Mouse (Mus musculus): Measurements from ENCODE around the gene Dmrta1.

Gene Dmrta1

DNA sequence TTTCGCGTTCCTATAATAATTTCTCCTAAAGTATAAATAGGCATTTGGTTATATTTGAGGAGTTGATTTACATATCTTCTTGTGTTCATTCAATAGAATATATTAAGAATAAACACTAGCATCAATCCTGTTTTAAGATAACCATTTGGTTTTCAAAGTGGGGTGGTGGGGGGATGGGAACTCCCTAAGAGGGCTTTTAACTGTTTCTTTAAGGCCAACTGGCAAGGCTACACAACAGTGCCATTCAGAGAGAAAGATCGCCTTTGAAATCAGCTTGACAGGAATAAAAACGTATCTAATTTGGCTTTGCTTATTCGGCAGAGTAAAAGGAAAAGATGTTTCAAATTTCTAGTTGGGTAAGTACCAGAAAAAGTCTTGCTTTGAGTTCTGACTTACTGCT lies at the start of gene Dmrta1:
Dmrta1 (plus strand) TSS at position 242 of the 400 bp plus-strand sequence.
- WGBS = 33% methylated on average over 5 of the region's 5 CpGs

DNA sequence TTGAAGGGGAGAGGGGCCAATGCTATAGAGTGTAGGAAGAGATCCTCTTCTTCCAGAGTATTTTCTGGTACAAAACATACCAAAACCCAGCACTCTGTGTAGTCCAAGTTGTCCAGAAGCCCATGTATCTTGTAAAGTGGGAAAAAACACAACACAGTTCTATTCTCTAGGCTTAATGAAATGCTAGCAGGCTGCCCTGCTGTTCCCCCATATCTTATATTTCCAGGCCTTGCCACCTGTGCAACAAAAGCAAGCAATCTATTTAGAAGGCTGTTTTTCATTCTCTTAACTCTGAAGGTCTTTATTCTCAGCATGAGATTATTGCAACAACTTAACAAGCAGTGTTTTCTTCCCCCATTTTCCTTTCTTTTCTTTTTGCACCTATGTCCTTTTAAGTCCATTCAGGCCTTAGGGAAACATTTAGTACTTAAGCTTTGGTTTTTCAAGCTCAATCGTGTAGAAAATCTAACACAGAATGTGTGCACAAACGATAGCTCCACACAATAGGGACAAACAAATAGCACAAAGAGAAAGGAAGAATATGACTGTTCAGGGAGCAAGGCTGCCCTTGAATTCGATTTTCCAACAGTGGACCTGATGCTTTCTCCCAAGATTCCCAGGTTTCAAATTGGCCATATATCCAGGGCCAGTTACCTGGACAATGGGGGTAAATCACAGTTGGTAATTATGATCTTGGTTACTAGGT lies 48.7 kb upstream of the Dmrta1 start:
- WGBS = 63% methylated on average over 3 of the region's 3 CpGs

- 74% methylated on average over 6 of the region's 6 CpGs for WGBS
These were observed 47.7 kb upstream of the Dmrta1 start for GRCm38 (mm10) chr4:89631560-89631959.

GRCm38 (mm10) chr4:89638651-89639050 lies 40.6 kb upstream of the Dmrta1 start:
- 54% methylated on average over 6 of the region's 6 CpGs for whole genome bisulfite sequencing

DNA sequence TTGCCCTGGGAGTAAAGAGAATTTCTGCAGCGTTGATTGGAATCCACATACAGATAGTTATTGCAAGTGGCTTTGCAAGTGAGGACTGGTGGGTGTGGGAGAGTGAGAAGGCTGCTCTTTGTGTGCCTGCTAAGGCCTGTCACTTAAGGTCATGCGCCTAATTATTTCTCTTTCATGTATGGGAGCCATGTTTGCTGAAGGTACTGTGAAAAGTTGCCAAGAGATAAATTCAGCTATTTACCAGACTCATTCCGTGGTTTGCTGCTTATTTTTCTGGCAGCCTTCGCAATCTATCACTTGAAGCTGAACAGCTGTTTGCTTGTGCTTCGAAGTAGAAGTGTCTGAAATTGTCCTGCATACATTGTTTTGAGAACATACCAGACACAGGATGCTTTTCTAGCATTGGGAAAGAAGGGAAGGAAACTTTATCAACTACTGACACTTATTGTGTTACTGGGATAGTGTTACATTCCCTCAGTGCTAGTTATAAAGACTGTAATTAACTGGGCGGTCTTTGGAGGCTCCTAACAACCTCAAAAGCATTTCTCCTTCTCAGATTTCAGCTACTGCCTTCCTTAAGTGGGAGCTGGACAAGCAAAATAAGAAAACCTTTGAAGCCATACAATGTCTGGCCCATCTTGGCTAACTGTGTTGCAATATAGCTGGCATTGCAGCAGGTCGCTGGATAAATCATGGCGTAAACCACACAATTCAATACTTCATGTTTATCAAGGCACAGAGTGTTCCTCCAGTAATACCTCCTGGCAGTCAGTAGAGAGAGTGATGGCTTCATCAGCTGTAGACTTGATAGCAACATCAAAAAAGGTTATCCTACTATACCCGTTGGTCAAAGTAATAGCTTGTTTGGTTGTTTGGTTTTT lies 34.8 kb upstream of the Dmrta1 start:
- WGBS = 71% methylated on average over 9 of the region's 9 CpGs

DNA sequence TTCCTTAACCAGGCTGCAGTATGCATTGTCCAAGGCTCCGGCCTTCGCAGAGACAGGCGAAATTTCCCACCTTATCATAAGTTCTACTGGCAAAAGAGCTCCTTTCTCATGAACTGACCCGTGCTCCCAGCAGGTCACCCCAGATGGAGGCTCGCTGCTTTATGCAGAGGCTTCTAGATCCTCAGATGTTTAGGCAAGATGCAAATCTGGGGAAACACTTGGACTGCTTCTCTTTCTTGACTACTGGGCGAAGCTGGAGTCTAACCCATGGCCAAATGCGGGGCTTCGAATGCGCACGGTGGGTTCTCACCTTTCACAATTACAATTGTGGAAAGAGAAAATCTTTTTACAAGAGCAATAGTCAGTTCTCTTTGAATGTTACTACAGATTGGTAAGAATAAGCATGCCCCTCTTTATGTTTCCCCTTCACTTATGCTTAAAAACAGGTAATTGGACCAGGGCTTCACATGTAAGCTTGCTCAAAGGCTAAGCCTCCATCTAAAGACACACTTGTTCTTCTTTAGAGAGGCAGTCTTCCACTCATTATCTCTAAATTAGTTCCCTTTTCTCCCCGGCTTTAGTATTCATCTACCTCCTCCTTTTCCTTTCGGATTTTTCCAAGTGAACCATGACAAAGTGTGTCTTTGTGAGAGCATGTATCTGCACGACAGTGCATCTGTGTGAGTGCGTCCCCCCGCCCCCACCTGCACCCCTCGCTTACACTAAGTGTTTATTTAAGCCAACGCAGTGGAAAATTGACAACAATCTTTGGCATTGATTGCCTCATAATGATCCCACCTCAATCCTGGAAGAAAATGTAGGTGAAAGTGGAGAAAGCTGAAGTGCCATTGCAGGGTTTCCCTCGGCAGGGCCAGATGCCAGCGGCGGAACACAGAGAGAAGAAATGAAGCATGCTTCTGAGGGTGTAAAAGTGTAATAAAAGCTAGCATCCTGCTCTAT lies 28.6 kb upstream of the Dmrta1 start:
- 57% methylated on average over 20 of the region's 20 CpGs for WGBS

DNA sequence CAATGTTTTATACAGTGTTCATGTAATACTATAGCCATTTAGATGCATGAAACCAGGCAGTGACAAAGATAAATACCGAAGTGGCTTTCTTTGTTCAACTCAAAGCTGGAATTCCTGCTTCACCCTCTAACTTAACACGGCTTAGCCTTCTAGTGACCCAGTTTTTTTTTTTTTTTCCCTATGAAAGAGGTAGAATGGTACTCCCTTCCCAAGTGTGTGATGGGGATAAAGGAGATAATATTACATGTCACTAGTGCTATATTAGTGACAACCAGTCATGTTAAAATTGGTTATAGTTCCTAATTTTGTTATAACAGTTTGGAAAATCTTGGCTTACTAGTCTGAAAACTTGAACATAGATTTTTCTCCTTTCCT lies 27.9 kb upstream of the Dmrta1 start:
- WGBS = 45% methylated on average over 2 of the region's 2 CpGs

GRCm38 (mm10) chr4:89651779-89652178 lies 27.5 kb upstream of the Dmrta1 start:
- WGBS = 78% methylated on average over 1 of the region's 1 CpGs

- WGBS = 62% methylated on average over 2 of the region's 2 CpGs
These were observed 15.8 kb upstream of the Dmrta1 start for GRCm38 (mm10) chr4:89663406-89663805.

DNA sequence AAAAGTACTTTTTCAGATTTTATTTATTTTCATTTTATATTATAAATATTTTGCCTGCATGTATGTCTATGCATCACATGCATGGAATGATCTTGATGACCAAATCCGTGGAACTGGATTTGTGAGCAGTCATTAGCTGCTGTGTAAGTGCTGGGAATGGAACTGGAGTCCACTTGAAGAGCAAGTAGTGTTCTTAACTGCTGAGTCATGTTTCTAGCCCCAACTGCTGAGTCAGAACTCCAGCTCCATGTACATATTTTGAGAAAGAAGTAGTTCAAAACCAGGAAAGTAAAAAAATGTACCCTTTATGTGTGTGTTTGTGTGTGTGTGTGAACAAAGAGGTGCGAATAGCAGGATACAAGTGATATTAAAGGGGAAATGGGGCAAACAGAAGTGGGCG lies 4.5 kb upstream of the Dmrta1 start:
- 81% methylated on average over 3 of the region's 3 CpGs for WGBS

GRCm38 (mm10) chr4:89677903-89678302 lies 1.3 kb upstream of the Dmrta1 start:
- WGBS = 75% methylated on average over 7 of the region's 7 CpGs

DNA sequence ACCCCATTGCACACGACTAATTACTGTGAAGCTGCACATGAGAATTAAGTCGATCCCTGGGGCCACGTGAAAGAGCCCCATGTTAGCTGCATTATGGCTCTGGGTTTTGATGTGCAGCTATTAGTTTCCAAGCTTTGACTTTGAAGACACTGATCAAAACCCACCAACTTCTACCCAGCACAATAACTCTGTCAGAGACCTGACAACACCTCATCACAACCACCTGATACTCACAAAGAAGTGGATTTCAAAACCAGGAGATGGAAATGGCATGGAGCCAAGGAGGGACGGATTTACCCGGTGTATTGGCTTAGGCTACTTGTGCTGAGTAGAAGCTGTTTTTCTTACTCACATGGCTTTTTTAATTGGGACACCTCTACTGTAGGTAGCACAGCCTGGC lies 523 bp upstream of the Dmrta1 start:
- 39% methylated on average over 5 of the region's 5 CpGs for WGBS

- 2% methylated on average over 78 of the region's 78 CpGs for WGBS
These were observed 8.9 kb downstream of the Dmrta1 start for GRCm38 (mm10) chr4:89687961-89688803.

DNA sequence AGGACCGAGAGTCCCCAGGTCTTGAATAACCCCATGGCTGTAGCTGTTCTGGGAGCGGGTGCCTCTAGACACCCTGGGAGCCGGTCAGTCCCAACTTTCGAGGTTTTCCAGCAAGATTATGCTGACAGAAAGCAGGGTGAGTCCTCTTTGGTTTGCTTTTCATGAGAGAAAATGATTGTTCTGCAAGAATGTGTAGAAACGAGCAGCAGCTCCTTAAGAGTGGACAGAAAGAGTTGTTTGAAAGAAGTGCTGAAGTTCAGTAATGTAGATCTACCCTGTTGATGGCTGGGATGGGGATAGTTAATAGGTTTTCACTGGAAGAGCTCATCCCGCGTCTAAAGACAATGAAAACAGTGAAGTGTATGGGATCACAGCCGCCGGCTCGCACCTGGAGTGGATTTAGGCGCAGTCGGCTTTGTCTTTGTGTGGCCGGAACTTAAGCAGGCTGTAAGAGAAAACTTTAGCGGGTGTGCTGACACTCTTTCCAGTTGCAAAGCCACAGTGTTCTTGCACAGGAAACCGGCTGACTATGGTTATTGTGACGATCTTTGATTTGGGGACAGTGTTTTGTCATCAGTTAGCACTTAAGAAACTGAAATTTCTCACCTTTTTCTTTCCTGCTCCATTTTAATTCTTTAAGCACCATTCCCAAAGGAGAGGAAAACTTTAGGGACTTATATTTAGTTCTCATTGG lies 9.7 kb downstream of the Dmrta1 start:
- 26% methylated on average over 16 of the region's 16 CpGs for WGBS

DNA sequence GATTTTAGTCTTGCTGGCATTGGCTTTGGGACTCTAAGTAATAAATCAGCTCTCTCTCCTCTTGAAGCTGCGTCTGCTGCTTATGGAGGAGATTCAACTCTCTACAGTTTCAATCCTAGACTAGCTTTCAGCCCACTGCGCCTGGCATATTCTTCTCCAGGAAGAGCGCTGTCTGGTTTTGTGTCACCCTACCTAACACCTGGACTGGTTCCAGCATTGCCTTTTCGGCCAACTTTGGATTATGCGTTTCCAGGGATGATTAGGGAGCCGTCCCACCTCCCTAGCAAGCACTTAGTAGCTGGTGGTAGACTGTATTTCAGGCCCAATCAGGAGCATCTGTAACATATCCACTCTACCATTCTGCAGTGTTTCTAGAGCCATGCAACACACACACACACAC lies 12.7 kb downstream of the Dmrta1 start:
- 70% methylated on average over 6 of the region's 6 CpGs for WGBS

- WGBS = 69% methylated on average over 1 of the region's 1 CpGs
These were observed 13.5 kb downstream of the Dmrta1 start for GRCm38 (mm10) chr4:89692780-89693179.

GRCm38 (mm10) chr4:89695589-89695988 lies 16.4 kb downstream of the Dmrta1 start:
- WGBS = 61% methylated on average over 5 of the region's 5 CpGs

- 92% methylated on average over 1 of the region's 1 CpGs for WGBS
These were observed 44.4 kb downstream of the Dmrta1 start for GRCm38 (mm10) chr4:89723526-89724190.

Data from cerebral cortex, adult 2 months (tissue).